Mouse (Mus musculus): ENCODE data around the gene Rtn4ip1. TPM values are rescaled to one million over a fixed set of nuclear protein-coding genes. Genes with fewer than 3 reads are reported as not detected.
"Not testable (repeated sequence)": the region's sequence is repeated elsewhere in the genome, so short reads cannot be mapped to it uniquely, and the experiment has no call there.

Rtn4ip1 gene
- polyA plus RNA-seq, 1 experiment: 9.0 TPM

- DNase-seq: no peak
- H3K4me3 ChIP-seq (replicated peaks; ENCODE audit: extremely low read depth, low read depth, low read length): no peak overlapping the region
- WGBS: 35% methylated on average over 3 of the region's 3 CpGs
Observed at GRCm38 (mm10) chr10:43977353-43977752, 75.7 kb downstream of the Rtn4ip1 start.

GRCm38 (mm10) chr10:43980080-43980479, 78.5 kb downstream of the Rtn4ip1 start:
- DNase-seq: no peak
- Histone ChIP-seq H3K4me3 (replicated peaks; ENCODE audit: extremely low read depth, low read depth, low read length) (no peak overlapping the region), H3K4me1 (ENCODE audit: control insufficient read depth, insufficient read depth, low read length) (0 out of 2 replicates have a peak, but pooled peaks cover 2% of the 10 kb centered on the region)
- no peak for TF ChIP-seq CTCF (IDR thresholded peaks at IDR 0.05; ENCODE audit: insufficient read depth, low read length)
- TF ChIP-seq POLR2A (IDR thresholded peaks at IDR 0.05; ENCODE audit: borderline replicate concordance, extremely low read depth, low read depth, low read length): no peak
- 46% methylated on average over 1 of the region's 1 CpGs for WGBS

More at GRCm38 (mm10) chr10:43977353-43977752, 75.7 kb downstream of the Rtn4ip1 start:
- H3K4me1 ChIP-seq (ENCODE audit: control insufficient read depth, insufficient read depth, low read length): 0 out of 2 replicates have a peak, but pooled peaks cover 2% of the 10 kb centered on the region
- TF ChIP-seq POLR2A (IDR thresholded peaks at IDR 0.05; ENCODE audit: borderline replicate concordance, extremely low read depth, low read depth, low read length): no peak
- no peak for TF ChIP-seq CTCF (IDR thresholded peaks at IDR 0.05; ENCODE audit: insufficient read depth, low read length)

- 78% methylated on average over 3 of the region's 3 CpGs for WGBS
- DNase-seq; H3K4me1 ChIP-seq (ENCODE audit: control insufficient read depth, insufficient read depth, low read length); H3K4me3 ChIP-seq (replicated peaks; ENCODE audit: extremely low read depth, low read depth, low read length): not testable (repeated sequence)
Observed at GRCm38 (mm10) chr10:43980742-43981141, 79.1 kb downstream of the Rtn4ip1 start.

GRCm38 (mm10) chr10:43982470-43982869, 80.9 kb downstream of the Rtn4ip1 start:
- 86% methylated on average over 6 of the region's 6 CpGs for WGBS
- Histone ChIP-seq H3K4me1 (ENCODE audit: control insufficient read depth, insufficient read depth, low read length) (no peaks in the 10 kb centered on the region), H3K4me3 (replicated peaks; ENCODE audit: extremely low read depth, low read depth, low read length) (no peak overlapping the region)
- TF ChIP-seq POLR2A (IDR thresholded peaks at IDR 0.05; ENCODE audit: borderline replicate concordance, extremely low read depth, low read depth, low read length) (no peak), CTCF (IDR thresholded peaks at IDR 0.05; ENCODE audit: insufficient read depth, low read length) (no peak)
- no peak for DNase-seq

GRCm38 (mm10) chr10:43983241-43983640, 81.6 kb downstream of the Rtn4ip1 start:
- TF ChIP-seq POLR2A (IDR thresholded peaks at IDR 0.05; ENCODE audit: borderline replicate concordance, extremely low read depth, low read depth, low read length): no peak
- no peak for TF ChIP-seq CTCF (IDR thresholded peaks at IDR 0.05; ENCODE audit: insufficient read depth, low read length)
- Histone ChIP-seq H3K4me1 (ENCODE audit: control insufficient read depth, insufficient read depth, low read length) (no peaks in the 10 kb centered on the region), H3K4me3 (replicated peaks; ENCODE audit: extremely low read depth, low read depth, low read length) (no peak overlapping the region)
- no peak for DNase-seq
- WGBS: 86% methylated on average over 5 of the region's 5 CpGs

GRCm38 (mm10) chr10:43983866-43984265, 82.3 kb downstream of the Rtn4ip1 start:
- no peak overlapping the region for H3K4me3 ChIP-seq (replicated peaks; ENCODE audit: extremely low read depth, low read depth, low read length)
- WGBS: 89% methylated on average over 2 of the region's 2 CpGs
- no peaks in the 10 kb centered on the region for H3K4me1 ChIP-seq (ENCODE audit: control insufficient read depth, insufficient read depth, low read length)
- TF ChIP-seq POLR2A (IDR thresholded peaks at IDR 0.05; ENCODE audit: borderline replicate concordance, extremely low read depth, low read depth, low read length) (no peak), CTCF (IDR thresholded peaks at IDR 0.05; ENCODE audit: insufficient read depth, low read length) (no peak)
- DNase-seq: no peak

GRCm38 (mm10) chr10:43991268-43991667, 89.7 kb downstream of the Rtn4ip1 start:
- TF ChIP-seq CTCF (IDR thresholded peaks at IDR 0.05; ENCODE audit: insufficient read depth, low read length) (no peak), POLR2A (IDR thresholded peaks at IDR 0.05; ENCODE audit: borderline replicate concordance, extremely low read depth, low read depth, low read length) (no peak)
- Histone ChIP-seq H3K4me1 (ENCODE audit: control insufficient read depth, insufficient read depth, low read length) (no peaks in the 10 kb centered on the region), H3K4me3 (replicated peaks; ENCODE audit: extremely low read depth, low read depth, low read length) (no peak overlapping the region)
- DNase-seq: no peak
- WGBS: 96% methylated on average over 5 of the region's 5 CpGs

GRCm38 (mm10) chr10:43992506-43992905, 90.9 kb downstream of the Rtn4ip1 start:
- TF ChIP-seq CTCF (IDR thresholded peaks at IDR 0.05; ENCODE audit: insufficient read depth, low read length) (no peak), POLR2A (IDR thresholded peaks at IDR 0.05; ENCODE audit: borderline replicate concordance, extremely low read depth, low read depth, low read length) (no peak)
- 73% methylated on average over 5 of the region's 5 CpGs for WGBS
- no peak for DNase-seq

GRCm38 (mm10) chr10:43993198-43993597, 91.6 kb downstream of the Rtn4ip1 start:
- DNase-seq: no peak
- Histone ChIP-seq H3K4me3 (replicated peaks; ENCODE audit: extremely low read depth, low read depth, low read length) (no peak overlapping the region), H3K4me1 (ENCODE audit: control insufficient read depth, insufficient read depth, low read length) (no peaks in the 10 kb centered on the region)
- WGBS: 31% methylated on average over 6 of the region's 6 CpGs
- TF ChIP-seq POLR2A (IDR thresholded peaks at IDR 0.05; ENCODE audit: borderline replicate concordance, extremely low read depth, low read depth, low read length) (no peak), CTCF (IDR thresholded peaks at IDR 0.05; ENCODE audit: insufficient read depth, low read length) (no peak)

More at GRCm38 (mm10) chr10:43992506-43992905, 90.9 kb downstream of the Rtn4ip1 start:
- Histone ChIP-seq H3K4me1 (ENCODE audit: control insufficient read depth, insufficient read depth, low read length) (no peaks in the 10 kb centered on the region), H3K4me3 (replicated peaks; ENCODE audit: extremely low read depth, low read depth, low read length) (no peak overlapping the region)

- DNase-seq: no peak
- H3K4me1 ChIP-seq (ENCODE audit: control insufficient read depth, insufficient read depth, low read length): no peaks in the 10 kb centered on the region
- no peak overlapping the region for H3K4me3 ChIP-seq (replicated peaks; ENCODE audit: extremely low read depth, low read depth, low read length)
- 56% methylated on average over 10 of the region's 10 CpGs for WGBS
- no peak for TF ChIP-seq CTCF (IDR thresholded peaks at IDR 0.05; ENCODE audit: insufficient read depth, low read length)
- TF ChIP-seq POLR2A (IDR thresholded peaks at IDR 0.05; ENCODE audit: borderline replicate concordance, extremely low read depth, low read depth, low read length): no peak
Observed at GRCm38 (mm10) chr10:43995858-43996650, 94.4 kb downstream of the Rtn4ip1 start.

All from lung, adult 2 months (tissue).